Mouse (Mus musculus) erythroblast, embryonic 14.5 days (primary cell): ENCODE measurements around the gene Msl3l2.

Experiments
- GATA1 ChIP-seq: IDR thresholded peaks from 2 replicates; pipeline ENCODE4 v1.6.1; 2012; ENCODE audit warnings: low read length, inconsistent platforms, mixed read lengths
- TAL1 ChIP-seq: IDR thresholded peaks from 3 replicates; pipeline ENCODE4 v1.6.1; 2012; ENCODE audit warnings: low read length, inconsistent platforms, mixed read lengths

GRCm38 (mm10) chr10:56165758-56166157 is 59.0 kb downstream of the Msl3l2 start:
- TF ChIP-seq GATA1 (no peak), TAL1 (no peak)
